Mouse (Mus musculus) CD4-positive helper T cell, adult 2 months (primary cell): ENCODE results near the gene Olfr829.
"Not testable (repeated sequence)": the region's sequence is repeated elsewhere in the genome, so short reads cannot be mapped to it uniquely, and the experiment has no call there.

Experiments used
- DNase-seq: peaks from one replicate; pipeline ENCODE4 v3.0.0-alpha.2; 2012; ENCODE audit warnings: low read depth, missing footprints, low spot score

Olfr829 gene

GRCm38 (mm10) chr9:18854633-18855032 is at the start of gene Olfr829:
Gene Olfr829, plus strand, starts transcription at chr9:18854933.
- no peak for DNase-seq

- DNase-seq = no peak
Observed at GRCm38 (mm10) chr9:18819426-18819825, 35.3 kb upstream of the Olfr829 start, which contains the start of gene Olfr828. Gene Olfr828, minus strand, starts transcription at chr9:18819526.

DNA sequence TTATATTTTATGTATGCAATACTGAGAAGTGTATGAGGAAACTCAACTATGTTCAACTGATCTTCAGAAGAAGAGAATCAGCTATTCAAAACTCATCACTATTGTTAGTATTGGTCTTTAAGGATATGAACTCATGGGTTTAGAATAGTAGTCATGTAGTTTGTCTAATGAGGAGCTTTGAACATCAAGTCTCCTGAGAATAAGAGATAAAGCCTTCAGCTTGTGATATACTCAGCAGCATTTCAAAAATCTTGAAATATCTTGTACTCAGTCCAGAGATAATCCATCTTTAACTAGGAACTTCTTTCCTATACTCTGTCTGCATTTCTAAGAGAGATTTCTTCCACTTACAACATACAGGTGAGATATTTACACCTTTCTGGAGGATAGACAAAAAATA is 19.7 kb downstream of the Olfr829 start, which contains the start of gene Olfr830:
Olfr830 (plus strand) TSS at position 301 of the 400 bp plus-strand sequence.
- DNase-seq = no peak

DNA sequence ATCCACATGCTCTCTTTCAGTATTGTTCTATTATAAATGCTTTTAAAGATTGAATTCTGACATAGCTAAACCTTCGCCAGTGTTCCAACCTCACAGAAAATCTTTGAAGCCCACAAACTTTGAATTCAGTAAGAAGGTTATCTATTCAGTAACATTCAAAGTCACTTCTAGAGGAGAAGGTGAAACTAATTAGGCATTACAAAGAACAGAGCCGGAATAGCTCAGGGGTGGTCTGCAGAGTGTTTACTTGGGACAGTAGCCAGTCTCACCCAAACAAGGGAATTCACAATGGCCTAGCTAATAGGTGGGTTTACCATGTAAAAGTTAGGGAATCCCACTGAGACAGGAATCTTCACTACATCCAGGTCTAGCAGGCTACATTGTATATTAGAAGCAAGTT is 53.0 kb downstream of the Olfr829 start:
- DNase-seq = not testable (repeated sequence)
